Mouse (Mus musculus): Measurements from ENCODE around the gene Acp1. TPM values are rescaled to one million over a fixed set of nuclear protein-coding genes. Genes with fewer than 3 reads are reported as not detected.

Acp1 gene
- total and polyA plus RNA-seq, 3 experiments = 4.7 to 31.6 (median 29.4) TPM

GRCm38 (mm10) chr12:30856172-30856571 lies 55.2 kb downstream of the Acp1 start:
- no peaks in the 10 kb centered on the region for H3K36me3 ChIP-seq (ENCODE audit: control insufficient read depth, insufficient read depth, low read length)
- intact Hi-C loops (cut with DNase I) = no loop called here
- TF ChIP-seq EP300 (IDR thresholded peaks at IDR 0.05; ENCODE audit: insufficient read depth, low read depth, low read length) (no peak), CTCF (IDR thresholded peaks at IDR 0.05) (no peak), POLR2A (IDR thresholded peaks at IDR 0.05; ENCODE audit: insufficient read depth, low read depth, low read length) (no peak)
- H3K4me3 ChIP-seq = no peak overlapping the region
- 85% methylated on average over 5 of the region's 5 CpGs for WGBS
- H3K79me2 ChIP-seq (replicated peaks; ENCODE audit: control insufficient read depth, insufficient read depth, low read length) = no peaks in the 10 kb centered on the region
- no peaks in the 10 kb centered on the region for H3K27me3 ChIP-seq (ENCODE audit: control insufficient read depth, insufficient read depth, low read length)
- no peak overlapping the region for H3K27ac ChIP-seq
- DNase-seq = no peak
- H3K4me1 ChIP-seq (ENCODE audit: control insufficient read depth, insufficient read depth, low read length) = no peaks in the 10 kb centered on the region
- H3K9ac ChIP-seq (ENCODE audit: low read depth, low read length) = no peak overlapping the region

- H3K4me3 ChIP-seq = no peak overlapping the region
- H3K27ac ChIP-seq = no peak overlapping the region
- H3K27me3 ChIP-seq (ENCODE audit: control insufficient read depth, insufficient read depth, low read length) = no peaks in the 10 kb centered on the region
- WGBS = 65% methylated on average over 6 of the region's 6 CpGs
- no peak overlapping the region for H3K9ac ChIP-seq (ENCODE audit: low read depth, low read length)
- H3K79me2 ChIP-seq (replicated peaks; ENCODE audit: control insufficient read depth, insufficient read depth, low read length) = no peaks in the 10 kb centered on the region
- H3K36me3 ChIP-seq (ENCODE audit: control insufficient read depth, insufficient read depth, low read length) = no peaks in the 10 kb centered on the region
- intact Hi-C loops (cut with DNase I) = no loop called here
- H3K4me1 ChIP-seq (ENCODE audit: control insufficient read depth, insufficient read depth, low read length) = no peaks in the 10 kb centered on the region
- TF ChIP-seq EP300 (IDR thresholded peaks at IDR 0.05; ENCODE audit: insufficient read depth, low read depth, low read length) = no peak
- TF ChIP-seq POLR2A (IDR thresholded peaks at IDR 0.05; ENCODE audit: insufficient read depth, low read depth, low read length) = no peak
- TF ChIP-seq CTCF (IDR thresholded peaks at IDR 0.05) = no peak
- no peak for DNase-seq
Observed at GRCm38 (mm10) chr12:30855442-30856159, 55.8 kb downstream of the Acp1 start.

GRCm38 (mm10) chr12:30851871-30852270 lies 59.5 kb downstream of the Acp1 start:
- 80% methylated on average over 6 of the region's 6 CpGs for WGBS
- no peak for DNase-seq
- Histone ChIP-seq H3K9ac (ENCODE audit: low read depth, low read length) (no peak overlapping the region), H3K79me2 (replicated peaks; ENCODE audit: control insufficient read depth, insufficient read depth, low read length) (no peaks in the 10 kb centered on the region), H3K27ac (no peak overlapping the region), H3K4me3 (no peak overlapping the region), H3K4me1 (ENCODE audit: control insufficient read depth, insufficient read depth, low read length) (no peaks in the 10 kb centered on the region), H3K36me3 (ENCODE audit: control insufficient read depth, insufficient read depth, low read length) (no peaks in the 10 kb centered on the region), H3K27me3 (ENCODE audit: control insufficient read depth, insufficient read depth, low read length) (no peaks in the 10 kb centered on the region)
- TF ChIP-seq CTCF (IDR thresholded peaks at IDR 0.05) = no peak
- TF ChIP-seq EP300 (IDR thresholded peaks at IDR 0.05; ENCODE audit: insufficient read depth, low read depth, low read length) = no peak
- TF ChIP-seq POLR2A (IDR thresholded peaks at IDR 0.05; ENCODE audit: insufficient read depth, low read depth, low read length) = no peak
- intact Hi-C loops (cut with DNase I) = no loop called here

GRCm38 (mm10) chr12:30850902-30851301 lies 60.5 kb downstream of the Acp1 start:
- no peak for DNase-seq
- Histone ChIP-seq H3K27me3 (ENCODE audit: control insufficient read depth, insufficient read depth, low read length) (no peaks in the 10 kb centered on the region), H3K4me1 (ENCODE audit: control insufficient read depth, insufficient read depth, low read length) (no peaks in the 10 kb centered on the region), H3K36me3 (ENCODE audit: control insufficient read depth, insufficient read depth, low read length) (no peaks in the 10 kb centered on the region), H3K27ac (no peak overlapping the region), H3K79me2 (replicated peaks; ENCODE audit: control insufficient read depth, insufficient read depth, low read length) (no peaks in the 10 kb centered on the region), H3K9ac (ENCODE audit: low read depth, low read length) (no peak overlapping the region), H3K4me3 (no peak overlapping the region)
- WGBS = 12% methylated on average over 2 of the region's 2 CpGs
- TF ChIP-seq EP300 (IDR thresholded peaks at IDR 0.05; ENCODE audit: insufficient read depth, low read depth, low read length) (no peak), POLR2A (IDR thresholded peaks at IDR 0.05; ENCODE audit: insufficient read depth, low read depth, low read length) (no peak), CTCF (IDR thresholded peaks at IDR 0.05) (no peak)
- intact Hi-C loops (cut with DNase I) = no loop called here

GRCm38 (mm10) chr12:30848521-30848920 lies 62.9 kb downstream of the Acp1 start:
- no peaks in the 10 kb centered on the region for H3K4me1 ChIP-seq (ENCODE audit: control insufficient read depth, insufficient read depth, low read length)
- TF ChIP-seq EP300 (IDR thresholded peaks at IDR 0.05; ENCODE audit: insufficient read depth, low read depth, low read length) (no peak), CTCF (IDR thresholded peaks at IDR 0.05) (no peak), POLR2A (IDR thresholded peaks at IDR 0.05; ENCODE audit: insufficient read depth, low read depth, low read length) (no peak)
- no peaks in the 10 kb centered on the region for H3K27me3 ChIP-seq (ENCODE audit: control insufficient read depth, insufficient read depth, low read length)
- H3K79me2 ChIP-seq (replicated peaks; ENCODE audit: control insufficient read depth, insufficient read depth, low read length) = no peaks in the 10 kb centered on the region
- H3K27ac ChIP-seq = no peak overlapping the region
- no peaks in the 10 kb centered on the region for H3K36me3 ChIP-seq (ENCODE audit: control insufficient read depth, insufficient read depth, low read length)
- no peak for DNase-seq
- 78% methylated on average over 1 of the region's 1 CpGs for WGBS
- no peak overlapping the region for H3K4me3 ChIP-seq
- H3K9ac ChIP-seq (ENCODE audit: low read depth, low read length) = no peak overlapping the region
- intact Hi-C loops (cut with DNase I) = no loop called here

Other genes starting within 250 kb of the Acp1 start
- gene Alkal2, start 27.3 kb downstream of the Acp1 start, total RNA-seq (2021) = 1 to 10 TPM in 1 of 2 experiments, under 1 TPM in 1; 0.73 to 1.8 TPM
- 0.47 and 0.70 TPM in 2 replicates for gene Alkal2, start 27.3 kb downstream of the Acp1 start, polyA plus RNA-seq (2012; rRNA removed)
- gene Sh3yl1, start 79 bp upstream of the Acp1 start, total RNA-seq (2021) = 1 to 10 TPM; 1.5 to 2.0 TPM
- gene Sh3yl1, start 79 bp upstream of the Acp1 start, polyA plus RNA-seq (2012; rRNA removed) = 0.82 and 0.88 TPM in 2 replicates
- gene Fam110c, start 162.3 kb upstream of the Acp1 start, total RNA-seq (2021) = under 1 TPM; 0.30 to 0.37 TPM
- gene Fam110c, start 162.3 kb upstream of the Acp1 start, polyA plus RNA-seq (2012; rRNA removed) = 0.31 and 0.47 TPM in 2 replicates